Mouse (Mus musculus): Measurements from ENCODE around the gene Sesn1.
"Not testable (repeated sequence)": the region's sequence is repeated elsewhere in the genome, so short reads cannot be mapped to it uniquely, and the experiment has no call there.

Sesn1 gene

DNA sequence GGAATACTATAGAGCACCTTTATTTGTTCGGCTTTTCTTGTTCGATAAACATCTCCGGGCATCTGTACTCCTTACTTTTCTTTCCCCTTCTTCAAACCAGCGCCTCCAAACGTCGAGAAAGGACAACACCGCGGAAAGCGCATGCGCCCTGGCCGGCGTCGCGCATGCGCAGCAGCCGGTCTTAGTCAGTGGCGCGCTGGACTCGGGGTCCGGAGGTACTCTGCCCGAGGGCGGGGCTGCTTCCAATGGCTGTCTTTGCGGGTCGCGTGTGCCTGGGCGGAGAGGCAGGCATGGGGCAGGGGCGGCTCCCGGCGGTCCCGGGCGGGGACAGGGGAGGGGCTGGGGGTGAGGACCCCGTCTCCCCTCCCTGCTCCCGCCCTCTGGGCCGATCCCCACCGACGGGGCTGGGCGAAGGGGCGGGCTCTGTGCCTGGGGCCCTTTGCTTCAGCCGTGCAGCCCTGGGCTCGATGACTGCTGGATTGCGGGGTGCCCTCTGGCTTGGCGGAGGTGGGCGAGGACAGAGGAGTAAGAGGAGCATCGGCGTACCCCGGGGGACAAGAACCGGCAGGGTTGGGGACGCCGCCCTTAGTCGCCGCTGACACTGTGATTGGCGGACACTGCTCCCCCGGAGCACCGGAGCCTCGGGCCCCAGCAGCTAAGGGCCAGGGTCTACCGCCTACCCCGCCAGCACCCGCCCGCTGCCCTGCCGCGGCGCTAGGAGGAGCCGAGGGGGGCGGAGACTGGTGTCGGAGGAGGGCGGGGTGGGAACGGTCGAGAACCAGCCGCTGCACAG is at the start of gene Sesn1, which contains the start of gene Cep57l1:
Gene Sesn1, plus strand, starts transcription at position 165 of the 793 bp plus-strand sequence.
Gene Cep57l1, minus strand, starts transcription at position 101 of the 793 bp plus-strand sequence.
- DNase-seq (ENCODE audit: low read depth) = peak; percentile 83

DNA sequence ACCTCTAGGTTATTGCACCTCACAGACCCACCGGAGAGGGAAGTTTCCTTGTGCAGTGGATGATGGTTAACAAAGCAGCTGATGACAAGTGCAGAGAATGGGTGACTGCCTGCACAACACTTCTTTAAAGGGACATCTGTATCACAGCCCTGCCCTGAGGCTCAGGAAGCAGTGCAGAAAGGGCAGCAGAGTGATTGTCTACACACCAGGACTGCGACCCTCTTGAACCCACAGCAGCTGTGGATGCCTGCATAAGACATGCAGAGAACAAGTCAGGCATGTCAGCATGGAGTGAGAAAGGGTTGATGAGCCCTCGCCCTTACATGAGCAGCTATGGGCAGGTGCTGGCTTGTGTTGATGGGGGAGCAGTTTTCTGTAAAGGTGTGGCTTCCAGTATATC is 48.9 kb upstream of the Sesn1 start:
- DNase-seq (ENCODE audit: low read depth) = no peak

DNA sequence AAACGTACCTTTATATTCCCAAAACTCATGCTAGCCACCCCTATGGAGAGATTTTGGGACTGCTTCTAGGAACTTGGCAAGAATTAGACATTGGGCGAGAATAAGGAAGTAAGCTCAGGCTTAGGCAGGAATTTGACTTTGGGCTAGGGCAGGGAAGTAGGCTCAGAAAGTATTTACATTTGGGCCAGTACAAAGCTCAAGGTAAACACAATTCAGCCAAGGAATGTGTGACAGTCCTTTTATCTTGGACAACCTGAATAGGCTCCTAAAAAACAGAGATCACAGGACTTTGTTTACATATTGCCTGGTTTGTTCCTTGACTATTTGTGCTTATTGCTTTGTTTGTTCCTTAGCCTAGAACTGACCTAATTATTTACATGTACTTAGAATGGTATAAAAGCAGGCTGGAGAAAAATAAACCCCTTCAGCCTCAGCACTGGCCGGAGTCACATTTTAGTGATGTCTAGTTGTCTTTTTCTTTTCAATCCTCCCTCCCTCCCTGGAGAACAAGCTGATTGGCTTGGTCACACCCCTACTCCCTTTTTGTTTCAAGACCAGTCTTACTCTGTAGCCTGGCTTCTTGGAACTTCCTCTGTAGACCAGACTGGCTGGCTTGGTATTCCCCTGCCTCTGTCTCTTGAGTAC is 45.9 kb upstream of the Sesn1 start:
- no peak for DNase-seq (ENCODE audit: low read depth)

DNA sequence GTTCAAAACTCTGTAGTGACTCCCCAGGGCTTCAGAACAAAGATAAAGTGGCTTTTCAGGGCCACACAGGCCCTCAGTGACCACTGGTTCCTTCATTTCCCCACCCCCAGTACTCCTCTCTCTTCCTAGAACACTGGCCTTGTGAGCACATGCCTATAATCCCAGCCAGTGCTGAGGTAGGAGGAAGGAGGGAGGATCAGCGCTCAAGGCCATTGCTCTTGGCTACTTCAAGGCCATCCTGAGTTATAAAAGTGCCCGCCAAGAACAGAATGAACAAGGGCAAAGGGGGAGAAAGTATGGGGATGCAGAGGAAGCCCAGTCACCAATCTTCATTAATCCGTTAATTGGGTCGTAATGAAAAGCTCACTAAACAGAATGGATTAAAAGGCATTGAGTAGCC is 44.1 kb upstream of the Sesn1 start:
- no peak for DNase-seq (ENCODE audit: low read depth)

DNA sequence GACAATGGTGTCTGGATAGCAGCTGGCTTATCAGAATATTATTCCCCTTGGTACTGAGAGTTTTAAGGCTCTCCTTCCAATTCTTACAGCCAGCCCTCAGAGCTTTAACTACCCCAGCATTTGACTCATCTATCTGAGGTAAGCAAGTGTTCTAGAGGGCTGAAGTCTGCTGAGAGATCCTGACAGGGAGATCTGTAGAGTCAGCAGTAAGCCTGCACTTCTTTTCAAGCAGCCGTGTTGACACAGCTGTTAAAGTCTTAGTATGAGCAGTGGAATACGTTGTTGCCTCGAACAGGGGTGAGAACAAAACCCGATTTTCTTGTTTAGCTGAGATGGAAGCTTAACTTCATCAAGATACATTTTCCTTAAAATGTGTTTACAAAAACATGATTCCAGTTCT is 43.5 kb upstream of the Sesn1 start:
- DNase-seq (ENCODE audit: low read depth) = no peak

DNA sequence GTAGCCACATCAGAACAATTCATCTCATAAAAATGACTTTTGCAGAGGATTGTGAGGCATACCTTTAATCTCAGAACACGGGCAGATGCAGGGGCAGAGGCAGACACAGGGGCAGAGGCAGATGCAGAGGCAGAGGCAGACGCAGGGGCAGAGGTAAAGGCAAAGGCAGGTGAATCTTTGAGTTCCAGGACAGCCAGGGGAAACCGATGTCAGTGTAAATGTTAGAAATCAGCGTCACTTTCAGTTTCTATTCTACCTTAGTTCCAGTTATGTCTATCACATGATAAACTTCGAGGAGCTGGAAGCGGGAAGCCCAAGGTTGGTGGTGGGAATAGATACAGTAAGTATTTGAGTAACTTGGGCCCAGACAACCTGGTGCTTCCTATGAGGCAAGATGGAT is 42.5 kb upstream of the Sesn1 start:
- no peak for DNase-seq (ENCODE audit: low read depth)

DNA sequence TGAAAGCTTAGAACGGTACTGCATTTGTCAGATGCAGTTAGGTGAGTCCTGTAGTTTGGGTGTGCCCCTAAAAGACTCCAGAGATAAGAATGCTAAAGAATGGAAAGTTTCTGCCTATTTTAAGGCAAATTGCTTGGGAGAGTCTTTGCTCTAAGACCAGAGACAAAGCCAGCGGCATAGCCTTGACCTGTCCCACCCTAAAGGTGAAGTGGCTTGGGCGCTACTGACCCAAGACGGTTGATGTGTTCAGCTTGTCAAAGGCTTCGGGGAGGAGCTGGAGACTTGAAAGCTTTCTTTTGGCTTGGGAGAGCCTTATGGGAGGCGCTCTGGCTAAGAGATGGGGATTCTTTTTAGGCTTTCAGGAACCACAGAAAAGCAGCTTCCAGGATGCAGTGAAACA is 17.4 kb upstream of the Sesn1 start:
- no peak for DNase-seq (ENCODE audit: low read depth)

DNA sequence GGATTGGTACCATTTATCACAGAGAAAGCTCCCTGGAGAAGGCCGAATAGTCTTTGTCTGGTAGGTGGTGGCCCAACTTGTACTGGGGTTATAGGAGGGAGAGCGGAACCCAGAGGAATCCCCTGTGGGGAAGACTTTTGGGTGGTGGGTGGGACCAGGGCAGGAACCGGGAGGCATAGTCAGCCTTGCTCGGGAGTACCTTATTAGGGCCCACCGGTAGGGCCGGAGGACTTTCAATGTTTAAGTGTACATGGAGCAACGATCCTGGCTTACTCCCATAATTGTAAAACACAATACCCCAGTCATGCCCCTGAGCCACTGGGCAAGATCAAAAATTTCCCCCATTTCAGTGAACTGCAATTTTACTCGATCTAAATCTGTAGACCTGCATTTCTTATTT is 12.5 kb upstream of the Sesn1 start:
- DNase-seq (ENCODE audit: low read depth) = no peak

DNA sequence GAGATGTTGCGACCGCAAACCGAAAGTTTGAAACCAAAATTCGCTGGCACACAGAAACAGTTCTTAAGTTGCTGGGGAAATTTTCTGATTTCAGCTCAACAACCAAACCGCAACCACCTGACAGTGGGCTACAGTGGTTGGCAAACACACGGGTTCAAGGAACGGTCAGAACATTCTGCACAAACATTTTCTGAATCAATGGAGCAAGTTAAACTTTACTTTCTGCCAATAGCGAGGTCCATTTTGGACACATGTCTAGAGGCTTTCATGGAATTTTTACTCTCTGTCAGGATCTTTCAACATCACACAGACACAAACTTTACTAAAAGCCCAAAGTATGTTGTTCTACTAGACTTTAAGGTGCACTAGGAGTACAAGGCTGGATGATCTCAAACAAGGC is 6.3 kb upstream of the Sesn1 start:
- DNase-seq (ENCODE audit: low read depth) = no peak

DNA sequence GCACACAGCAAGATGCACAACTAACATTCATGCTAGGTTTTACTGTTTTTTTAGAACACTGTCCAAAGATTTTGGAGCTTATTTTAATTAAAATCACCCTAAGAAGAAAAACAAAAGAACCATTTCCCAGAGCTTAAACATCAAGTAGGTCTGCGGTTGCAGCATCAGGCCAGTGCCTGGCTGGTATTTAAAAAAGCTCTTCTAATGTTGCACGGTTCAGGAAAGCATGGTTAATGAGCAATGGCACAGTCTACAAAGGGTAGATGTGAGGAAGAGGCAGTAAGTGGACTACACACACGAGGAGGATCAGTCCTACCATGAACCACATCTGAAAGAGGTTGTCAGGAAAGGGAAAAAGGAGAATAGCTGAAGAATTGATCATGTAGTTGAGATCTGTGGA is 5.0 kb upstream of the Sesn1 start:
- no peak for DNase-seq (ENCODE audit: low read depth)

DNA sequence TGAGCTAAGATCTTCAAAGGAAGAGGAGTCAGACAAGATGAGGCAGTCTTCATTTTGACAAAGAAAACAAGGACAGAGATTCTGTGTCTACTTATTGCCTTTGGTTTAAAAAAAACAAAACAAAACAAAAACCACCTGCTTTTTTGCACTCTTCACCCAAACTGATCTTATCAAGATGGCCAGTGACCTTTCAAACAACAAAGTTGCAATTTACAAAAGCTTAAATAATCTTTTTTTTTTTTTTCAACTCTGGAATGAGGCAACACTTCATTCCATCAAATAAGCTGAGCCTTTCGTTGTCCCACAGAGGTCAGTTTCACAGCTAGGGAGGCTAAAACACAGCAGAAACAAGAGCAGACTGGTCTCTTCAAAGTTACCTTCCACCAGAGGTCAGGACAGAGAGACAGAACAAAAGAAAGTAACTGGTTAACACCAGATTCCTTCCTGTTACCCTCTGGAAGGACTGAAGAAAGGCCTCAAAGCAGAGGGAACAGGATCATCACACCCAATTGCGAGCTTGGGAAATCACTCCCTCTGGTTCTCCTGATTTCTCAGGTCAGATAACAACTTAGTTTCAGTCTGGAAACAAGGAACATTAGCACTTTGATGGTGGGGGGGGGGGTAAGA is 3.9 kb upstream of the Sesn1 start:
- DNase-seq (ENCODE audit: low read depth) = no peak

DNA sequence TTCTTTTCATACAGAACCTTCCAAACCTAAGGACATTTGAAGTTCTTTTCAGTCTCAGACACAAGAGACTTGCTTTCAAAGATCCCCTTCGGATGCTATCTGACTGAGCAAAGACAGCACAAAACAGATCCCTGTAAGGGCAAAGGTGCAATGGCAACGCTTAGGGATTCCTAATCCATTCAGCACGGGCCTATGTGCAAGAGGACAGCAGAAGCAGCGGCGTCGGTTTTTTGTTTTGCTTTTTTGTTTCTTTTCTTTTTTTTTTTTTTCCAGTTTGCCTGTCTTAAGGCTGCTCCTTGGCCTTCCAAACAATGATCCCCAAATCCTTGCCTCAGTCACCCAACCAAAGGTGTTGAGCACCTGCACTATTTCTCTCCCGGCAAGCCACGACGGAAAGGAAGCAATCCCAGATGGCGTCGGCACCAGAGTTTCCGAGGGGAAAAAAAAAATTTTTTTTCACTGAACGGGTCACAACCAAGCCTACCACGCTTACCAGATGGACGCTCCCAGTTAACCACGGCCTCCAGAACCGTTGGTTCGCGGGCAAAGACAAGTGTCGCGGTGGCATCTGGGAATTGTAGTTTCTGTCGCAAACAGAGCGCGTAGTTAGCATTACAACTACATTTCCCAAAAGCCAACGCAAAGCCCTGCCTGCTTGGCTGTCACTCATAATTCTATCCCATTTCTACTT is 510 bp upstream of the Sesn1 start:
- peak; percentile 81 for DNase-seq (ENCODE audit: low read depth)

DNA sequence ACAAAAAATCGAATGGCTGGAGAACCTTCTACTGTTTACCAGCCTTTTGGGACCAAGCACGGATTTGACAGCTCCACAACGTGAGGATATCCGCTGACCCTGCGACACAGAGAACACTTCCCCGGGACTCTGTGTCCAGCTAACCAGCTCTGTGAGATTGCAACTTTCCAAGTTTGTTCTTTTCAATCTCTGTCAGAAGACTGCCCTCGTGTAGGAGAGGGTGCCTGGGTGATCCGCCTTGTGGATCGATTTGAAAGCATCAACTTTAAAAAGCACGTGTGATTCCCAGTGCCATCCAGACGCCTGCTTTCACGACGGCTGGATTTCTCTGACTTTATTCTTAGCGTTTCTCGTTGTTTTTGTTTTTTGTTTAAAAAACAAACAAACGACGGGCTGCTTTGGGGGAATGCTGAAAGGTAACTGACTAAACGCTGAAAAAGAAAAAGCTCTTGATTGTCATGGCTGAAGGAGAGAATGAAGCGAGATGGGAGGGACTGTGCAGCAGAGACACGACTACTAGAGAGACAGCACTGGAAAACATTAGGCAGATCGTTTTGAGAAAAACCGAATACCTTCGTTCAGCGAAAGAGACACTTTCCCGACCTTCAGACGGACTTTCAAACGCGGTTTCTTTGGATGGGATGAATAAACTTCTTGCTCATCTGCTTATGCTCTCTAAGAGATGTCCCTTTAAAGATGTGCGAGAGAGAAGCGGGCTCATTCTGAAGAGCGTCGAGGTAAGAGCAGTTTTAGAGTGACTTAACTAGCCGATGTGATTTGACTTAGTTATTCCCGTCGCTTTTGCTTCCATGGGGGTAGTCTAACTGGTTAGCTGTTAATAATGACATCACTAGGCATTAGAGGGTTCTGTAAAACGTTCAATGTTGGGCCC is 1.1 kb downstream of the Sesn1 start:
- DNase-seq (ENCODE audit: low read depth) = no peak

DNA sequence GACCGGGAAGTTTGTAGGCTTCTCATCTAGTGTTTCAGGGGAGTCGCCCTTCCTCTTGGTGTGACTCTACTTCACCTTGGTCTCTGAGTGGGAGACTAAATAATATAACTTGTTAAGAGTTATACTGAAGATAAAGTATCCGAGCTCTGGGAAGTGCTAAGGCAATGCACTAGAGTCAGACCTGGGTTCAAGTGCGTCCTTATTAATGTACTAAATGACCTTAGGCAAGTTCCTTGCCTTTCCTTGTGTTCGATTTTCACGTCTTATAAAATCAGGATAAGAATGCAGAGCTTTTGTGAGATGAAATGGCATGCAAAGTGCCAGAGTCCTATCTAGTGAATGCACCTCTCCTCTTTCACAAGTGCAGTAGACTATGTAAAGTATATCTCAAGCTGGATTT is 2.8 kb downstream of the Sesn1 start:
- DNase-seq (ENCODE audit: low read depth) = no peak

DNA sequence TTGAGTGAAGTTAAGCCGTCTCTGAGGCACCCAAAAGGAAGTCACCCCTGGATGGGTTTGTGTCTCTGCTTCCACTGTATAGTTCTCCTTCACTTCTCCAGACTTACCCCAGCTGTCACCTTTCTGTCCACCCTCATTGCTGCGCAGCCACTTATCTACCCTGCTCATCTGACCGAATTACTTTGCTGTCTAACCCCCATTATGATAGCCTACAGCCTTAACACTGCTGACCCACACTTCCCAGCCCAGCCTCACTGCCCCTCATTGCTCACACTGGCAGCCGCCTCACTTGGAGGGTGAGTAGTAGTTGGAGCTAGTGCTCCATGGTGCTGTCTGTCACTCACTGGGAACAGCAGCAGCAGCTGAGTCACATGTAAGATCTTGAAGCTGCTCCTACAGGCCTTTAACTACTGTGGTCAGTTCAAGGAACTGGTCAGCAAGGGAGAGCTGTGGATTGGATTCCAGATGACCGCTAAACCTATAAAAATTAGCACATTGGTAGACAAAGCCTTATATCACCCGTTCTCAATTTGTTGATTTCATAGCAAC is 4.6 kb downstream of the Sesn1 start:
- DNase-seq (ENCODE audit: low read depth) = no peak

DNA sequence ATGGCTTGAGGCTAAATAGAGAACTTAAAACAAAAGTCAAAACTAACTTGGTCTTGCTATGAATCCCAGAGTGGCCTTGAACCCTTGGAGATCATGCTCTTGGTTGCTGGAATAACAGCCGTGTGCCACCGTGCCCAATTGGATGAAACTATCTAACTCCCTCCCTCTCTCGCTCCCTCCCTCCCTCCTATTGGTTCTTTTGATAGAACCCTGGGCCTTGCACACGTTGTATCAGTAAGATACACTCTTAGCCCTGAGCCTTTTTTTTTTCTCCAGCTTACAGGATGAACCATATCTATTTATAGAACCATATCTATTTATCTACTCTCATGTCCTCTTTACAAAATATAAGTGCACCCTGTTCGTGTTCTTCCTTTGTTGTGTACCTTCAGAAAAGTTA is 6.8 kb downstream of the Sesn1 start:
- DNase-seq (ENCODE audit: low read depth) = no peak

DNA sequence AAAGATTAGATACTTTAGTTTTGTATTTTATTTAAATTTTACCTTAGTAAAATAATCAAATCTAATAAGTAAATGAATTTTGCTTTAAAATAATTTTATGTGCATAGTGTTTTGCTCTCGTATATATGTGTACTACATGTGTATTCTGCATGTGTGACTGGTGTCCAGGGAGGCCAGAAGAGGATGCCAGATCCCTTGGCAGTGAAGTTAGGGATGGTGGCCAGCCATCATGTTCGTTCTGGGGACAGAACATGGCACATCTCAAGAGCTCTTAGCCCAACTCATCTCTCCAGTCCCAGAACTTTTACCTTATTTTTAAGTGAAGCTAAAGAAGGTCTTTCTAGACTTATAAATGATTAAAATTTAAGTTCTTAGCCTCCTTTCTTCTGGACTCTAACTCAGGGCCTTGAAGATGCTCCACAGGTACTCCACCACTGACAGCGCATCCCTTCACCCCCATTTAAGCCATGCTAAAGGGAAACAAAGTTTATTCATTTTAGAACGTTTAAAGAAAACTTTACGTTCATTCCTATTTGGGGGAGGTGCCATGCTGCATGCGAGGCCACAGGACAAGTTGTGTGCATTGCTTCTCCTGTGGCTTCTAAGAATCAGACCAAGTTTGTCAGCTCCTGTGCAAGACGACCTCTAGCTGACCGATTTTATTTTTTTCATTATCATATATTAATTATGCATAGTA is 8.4 kb downstream of the Sesn1 start:
- no peak for DNase-seq (ENCODE audit: low read depth)

DNA sequence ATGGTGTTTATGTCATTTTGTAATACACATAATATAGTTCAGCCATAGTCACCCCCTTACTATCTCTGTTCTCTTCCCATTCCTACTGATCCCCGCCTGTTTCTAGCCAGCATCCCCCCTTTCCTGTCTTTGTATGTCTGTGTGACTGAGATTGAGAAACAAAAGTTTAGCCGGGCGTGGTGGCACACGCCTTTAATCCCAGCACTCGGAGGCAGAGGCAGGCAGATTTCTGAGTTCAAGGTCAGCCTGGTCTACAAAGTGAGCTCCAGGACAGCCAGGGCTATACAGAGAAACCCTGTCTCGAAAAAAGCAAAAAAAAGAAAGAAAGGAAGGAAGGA is 9.0 kb downstream of the Sesn1 start:
- not testable (repeated sequence) for DNase-seq (ENCODE audit: low read depth)

DNA sequence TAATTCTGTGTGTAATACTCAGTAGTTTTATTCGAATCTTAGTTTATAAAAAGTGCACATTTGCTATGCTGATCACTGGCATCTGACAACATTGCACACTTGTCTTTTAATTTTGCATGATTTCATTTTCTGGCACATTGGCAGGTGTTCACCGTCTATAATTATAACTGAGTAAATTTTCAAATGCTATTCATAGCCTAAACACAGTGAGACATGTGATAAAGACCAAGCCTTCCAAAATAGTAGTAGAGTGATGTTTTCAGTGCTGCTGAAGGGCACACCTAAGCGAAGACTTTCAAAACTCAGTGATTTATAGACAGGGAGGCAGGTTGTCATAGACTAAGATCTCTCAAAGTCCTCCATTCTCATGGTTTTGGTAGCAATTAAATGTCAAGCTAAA is 9.6 kb downstream of the Sesn1 start:
- DNase-seq (ENCODE audit: low read depth) = no peak

DNA sequence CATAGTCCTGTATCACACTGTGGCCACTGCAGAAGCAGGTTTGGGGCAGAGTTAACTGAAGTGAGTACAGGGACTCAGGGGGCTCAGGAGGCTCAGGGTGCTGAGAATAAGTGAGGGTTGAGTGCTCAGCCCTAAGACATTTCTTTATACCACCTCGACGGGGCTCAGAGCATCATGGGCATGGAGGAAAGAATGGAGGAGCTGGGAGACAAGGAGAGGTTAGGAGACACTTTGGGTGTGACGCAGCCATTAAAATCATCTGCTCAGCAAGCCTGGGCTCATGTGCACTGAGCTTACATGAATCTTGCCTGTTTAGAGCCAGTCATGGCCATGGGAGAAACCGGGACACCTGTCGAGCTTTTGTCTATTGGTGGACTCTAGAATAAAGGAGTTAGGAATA is 10.7 kb downstream of the Sesn1 start:
- no peak for DNase-seq (ENCODE audit: low read depth)

DNA sequence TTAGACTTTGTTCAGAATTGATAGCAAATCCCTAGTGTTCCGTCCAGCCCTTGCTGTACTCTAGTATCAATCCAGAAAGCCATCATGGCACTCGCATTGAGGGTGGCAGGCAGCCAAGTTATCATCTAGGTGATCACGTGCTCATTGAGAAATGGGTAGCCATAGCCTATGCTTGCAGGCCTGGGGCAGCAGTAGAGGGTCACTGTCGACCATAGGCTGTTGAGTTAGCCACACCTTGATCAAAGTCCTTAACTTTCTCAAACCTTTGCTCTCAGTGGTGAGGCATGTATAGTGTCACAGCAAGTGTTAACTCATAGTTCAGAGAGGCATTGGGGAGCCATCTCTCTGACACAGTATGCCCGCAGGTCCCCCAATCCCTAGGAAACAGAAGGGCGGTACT is 11.4 kb downstream of the Sesn1 start:
- no peak for DNase-seq (ENCODE audit: low read depth)

Data from c-Kit-positive CD71-negative TER-119-negative erythroid progenitor cells, embryonic 14.5 days (primary cell).